Mouse (Mus musculus): ENCODE measurements around the gene Tmcc2. TPM values are rescaled to one million over a fixed set of nuclear protein-coding genes. Genes with fewer than 3 reads are reported as not detected.

Gene Tmcc2
- polyA plus RNA-seq, 1 experiment from 2014 or later: 342 TPM

Other genes starting within 250 kb of the Tmcc2 start
- gene Lemd1, start 199.8 kb downstream of the Tmcc2 start, polyA plus RNA-seq (2016; fragmentation: Nextera tagmentation; extraction: Ambion mirVana): not detected in 2 replicates
- not detected in 2 replicates for gene AC124108.1, start 199.8 kb downstream of the Tmcc2 start, polyA plus RNA-seq (2016; fragmentation: Nextera tagmentation; extraction: Ambion mirVana)
- not detected in 2 replicates for gene Gm10188, start 161.5 kb downstream of the Tmcc2 start, polyA plus RNA-seq (2016; fragmentation: Nextera tagmentation; extraction: Ambion mirVana)
- gene Klhdc8a, start 92.7 kb downstream of the Tmcc2 start, polyA plus RNA-seq (2016; fragmentation: Nextera tagmentation; extraction: Ambion mirVana): 0.06 and 0.07 TPM in 2 replicates
- 1.3 and 1.7 TPM in 2 replicates for gene Nuak2, start 75.2 kb downstream of the Tmcc2 start, polyA plus RNA-seq (2016; fragmentation: Nextera tagmentation; extraction: Ambion mirVana)
- gene Dstyk, start 26.3 kb upstream of the Tmcc2 start, polyA plus RNA-seq (2016; fragmentation: Nextera tagmentation; extraction: Ambion mirVana): 5.8 and 6.6 TPM in 2 replicates
- 33.5 and 35.3 TPM in 2 replicates for gene Rbbp5, start 86.1 kb upstream of the Tmcc2 start, polyA plus RNA-seq (2016; fragmentation: Nextera tagmentation; extraction: Ambion mirVana)
- gene Tmem81, start 114.9 kb upstream of the Tmcc2 start, polyA plus RNA-seq (2016; fragmentation: Nextera tagmentation; extraction: Ambion mirVana): 1.5 and 1.7 TPM in 2 replicates
- 0.02 and 0.19 TPM in 2 replicates for gene Cntn2, start 152.0 kb upstream of the Tmcc2 start, polyA plus RNA-seq (2016; fragmentation: Nextera tagmentation; extraction: Ambion mirVana)